Mouse (Mus musculus) myocyte (in vitro differentiated cells): ENCODE measurements around the gene Larp4. TPM values are rescaled to one million over a fixed set of nuclear protein-coding genes. Genes with fewer than 3 reads are reported as not detected.

Experiments used
- H3K27me3 ChIP-seq: one replicate; pipeline ENCODE4 v1.6.1; 2011; ENCODE audit not compliant: control insufficient read depth, insufficient read depth, insufficient read length
- H3K36me3 ChIP-seq: one replicate; pipeline ENCODE4 v1.6.1; 2011; ENCODE audit not compliant: control insufficient read depth, insufficient read depth
- H3K4me2 ChIP-seq: one replicate; pipeline ENCODE4 v1.6.1; 2011; ENCODE audit warnings: low read depth, control low read depth
- H3K4me3 ChIP-seq: one replicate; pipeline ENCODE4 v1.5.1; 2011; ENCODE audit warnings: mild to moderate bottlenecking, control low read depth, moderate library complexity
- H3K79me2 ChIP-seq: one replicate; pipeline ENCODE4 v1.6.1; 2011; ENCODE audit not compliant: control insufficient read depth, insufficient read depth
- H3ac ChIP-seq: one replicate; pipeline ENCODE4 v1.6.1; 2011; ENCODE audit not compliant: control insufficient read depth, insufficient read length
- CEBPB ChIP-seq: IDR thresholded peaks from 2 replicates; pipeline ENCODE4 v1.6.1; 2011; ENCODE audit warnings: mild to moderate bottlenecking, moderate library complexity; ENCODE audit not compliant: poor library complexity, insufficient read depth, severe bottlenecking
- MAX ChIP-seq: IDR thresholded peaks from one replicate; pipeline ENCODE4 v1.6.1; 2011; ENCODE audit warnings: low read depth, mild to moderate bottlenecking, control low read depth
- MYOD1 ChIP-seq, 3 experiments: IDR thresholded peaks; one replicate each; pipeline ENCODE4 v1.6.1; 2011; ENCODE audit warnings: control low read depth in 2 of 3, low read depth in 2 of 3, mild to moderate bottlenecking in 2 of 3, moderate library complexity in 1 of 3; ENCODE audit not compliant: insufficient read length in 2 of 3, control insufficient read depth in 1 of 3
- MYOG ChIP-seq, 3 experiments: IDR thresholded peaks; one replicate each; pipeline ENCODE4 v1.6.1; 2011; ENCODE audit warnings: control low read depth in 2 of 3, low read depth in 2 of 3, mild to moderate bottlenecking in 2 of 3; ENCODE audit not compliant: insufficient read length in 2 of 3, control insufficient read depth in 1 of 3, insufficient read depth in 1 of 3
- POLR2A ChIP-seq: IDR thresholded peaks from one replicate; pipeline ENCODE4 v1.6.1; 2011; ENCODE audit warnings: low read depth, mild to moderate bottlenecking, control low read depth, moderate library complexity; ENCODE audit not compliant: insufficient read length
- POLR2AphosphoS2 ChIP-seq: IDR thresholded peaks from one replicate; pipeline ENCODE4 v1.6.1; 2011; ENCODE audit warnings: low read depth, control low read depth; ENCODE audit not compliant: insufficient read length
- REST ChIP-seq: IDR thresholded peaks from one replicate; pipeline ENCODE4 v1.6.1; 2011; ENCODE audit warnings: mild to moderate bottlenecking, control low read depth, moderate library complexity; ENCODE audit not compliant: insufficient read depth, insufficient read length
- SRF ChIP-seq: IDR thresholded peaks from one replicate; pipeline ENCODE4 v1.6.1; 2011; ENCODE audit warnings: low read depth; ENCODE audit not compliant: control insufficient read depth, insufficient read length
- TCF12 ChIP-seq: IDR thresholded peaks from one replicate; pipeline ENCODE4 v1.6.1; 2011; ENCODE audit warnings: mild to moderate bottlenecking, control low read depth; ENCODE audit not compliant: poor library complexity, insufficient read depth, severe bottlenecking
- TCF3 ChIP-seq: IDR thresholded peaks from one replicate; pipeline ENCODE4 v1.6.1; 2011; ENCODE audit warnings: low read depth, control low read depth; ENCODE audit not compliant: insufficient read length
- USF1 ChIP-seq: IDR thresholded peaks from one replicate; pipeline ENCODE4 v1.6.1; 2011; ENCODE audit warnings: low read depth, mild to moderate bottlenecking, control low read depth, moderate library complexity
- polyA plus RNA-seq: library from polyadenylated mRNA; unstranded; fragments of >200 nt; fragmentation: generic; extraction: Trizol; gene quantifications from one replicate; pipeline ENCODE4 v1.2.1, GENCODE M21; 2012; ENCODE audit warnings: missing spikeins

The Larp4 gene
- polyA plus RNA-seq, 1 experiment, result 15.9 TPM

DNA sequence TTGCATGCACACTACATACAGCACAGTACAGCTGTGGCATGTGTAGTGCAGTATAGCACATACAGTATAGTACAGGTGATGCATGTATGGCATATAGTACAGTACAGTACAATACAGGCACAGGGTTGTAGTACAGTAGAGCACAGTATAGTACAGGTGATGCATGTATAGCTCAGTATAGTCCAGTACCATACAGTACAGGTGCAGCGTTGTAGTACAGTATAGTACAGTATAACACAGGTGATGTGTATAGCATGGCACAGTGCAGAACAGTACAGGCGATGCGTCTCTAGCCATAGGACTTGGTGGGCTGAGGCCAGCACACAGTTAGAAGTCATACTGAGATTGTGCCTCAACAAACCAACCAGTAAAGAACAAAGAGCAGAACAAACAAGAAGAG, 91.5 kb downstream of the Larp4 start:
- no peaks in the 10 kb centered on the region for H3K36me3 ChIP-seq
- H3K79me2 ChIP-seq, result peaks cover 18% of the 10 kb centered on the region
- H3ac ChIP-seq, result no peak overlapping the region
- H3K4me2 ChIP-seq, result no peak overlapping the region
- no peak overlapping the region for H3K4me3 ChIP-seq
- no peaks in the 10 kb centered on the region for H3K27me3 ChIP-seq
- TF ChIP-seq POLR2AphosphoS2, result no peak
- no peak for TF ChIP-seq MAX
- no peak for TF ChIP-seq REST
- TF ChIP-seq MYOD1 (IDR thresholded peaks at IDR 0.05; ENCODE audit: control insufficient read depth in 1 of 3, insufficient read length in 2 of 3, low read depth in 2 of 3), result no peak
- no peak for TF ChIP-seq CEBPB
- TF ChIP-seq TCF12, result no peak
- TF ChIP-seq POLR2A, result no peak
- TF ChIP-seq SRF, result no peak
- no peak for TF ChIP-seq MYOG (IDR thresholded peaks at IDR 0.05; ENCODE audit: control insufficient read depth in 1 of 3, insufficient read depth in 1 of 3, insufficient read length in 2 of 3, low read depth in 2 of 3)

DNA sequence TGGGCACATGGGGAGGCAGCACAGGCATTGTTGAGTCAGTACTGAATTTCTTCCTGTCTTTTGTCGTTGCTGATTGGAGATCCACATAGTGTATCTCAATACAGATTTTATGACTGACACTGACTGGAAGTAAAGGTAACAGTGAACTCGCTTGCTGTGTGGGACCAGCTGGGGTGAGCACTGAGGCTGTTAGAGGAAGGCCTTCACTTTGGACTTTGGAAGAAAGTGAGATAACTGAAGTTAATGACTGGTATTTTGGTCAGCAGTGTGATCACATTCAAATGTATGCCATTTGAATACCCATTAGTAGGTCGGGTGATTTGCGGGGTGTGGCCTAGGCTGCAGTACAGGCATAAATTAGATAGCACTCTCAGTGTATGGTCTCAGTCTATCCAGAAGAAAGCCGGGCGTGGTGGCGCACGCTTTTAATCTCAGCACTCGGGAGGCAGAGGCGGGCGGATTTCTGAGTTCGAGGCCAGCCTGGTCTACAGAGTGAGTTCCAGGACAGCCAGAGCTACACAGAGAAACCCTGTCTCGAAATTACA, 93.4 kb downstream of the Larp4 start:
- TF ChIP-seq SRF (no peak), REST (no peak), POLR2AphosphoS2 (no peak), MYOG (IDR thresholded peaks at IDR 0.05; ENCODE audit: control insufficient read depth in 1 of 3, insufficient read depth in 1 of 3, insufficient read length in 2 of 3, low read depth in 2 of 3) (no peak), TCF12 (no peak), TCF3 (no peak), USF1 (no peak), CEBPB (no peak), MAX (no peak)
- peaks cover 18% of the 10 kb centered on the region for H3K79me2 ChIP-seq
- H3ac ChIP-seq, result no peak overlapping the region
- no peaks in the 10 kb centered on the region for H3K27me3 ChIP-seq
- no peak overlapping the region for H3K4me2 ChIP-seq
- no peaks in the 10 kb centered on the region for H3K36me3 ChIP-seq
- H3K4me3 ChIP-seq, result no peak overlapping the region

Other genes starting within 250 kb of the Larp4 start
- gene Cox14, start 244.4 kb upstream of the Larp4 start, polyA plus RNA-seq, result 410 TPM
- 68.6 TPM for gene Cers5, start 197.2 kb upstream of the Larp4 start, polyA plus RNA-seq
- 140 TPM for gene Lima1, start 94.6 kb upstream of the Larp4 start, polyA plus RNA-seq
- 0.22 TPM for gene Fam186a, start 3.0 kb upstream of the Larp4 start, polyA plus RNA-seq
- gene Dip2b, start 68.6 kb downstream of the Larp4 start, polyA plus RNA-seq, result 7.3 TPM